Comparison of ENCODE assay signal across 9 mouse cellular contexts in the genomic region with DNA sequence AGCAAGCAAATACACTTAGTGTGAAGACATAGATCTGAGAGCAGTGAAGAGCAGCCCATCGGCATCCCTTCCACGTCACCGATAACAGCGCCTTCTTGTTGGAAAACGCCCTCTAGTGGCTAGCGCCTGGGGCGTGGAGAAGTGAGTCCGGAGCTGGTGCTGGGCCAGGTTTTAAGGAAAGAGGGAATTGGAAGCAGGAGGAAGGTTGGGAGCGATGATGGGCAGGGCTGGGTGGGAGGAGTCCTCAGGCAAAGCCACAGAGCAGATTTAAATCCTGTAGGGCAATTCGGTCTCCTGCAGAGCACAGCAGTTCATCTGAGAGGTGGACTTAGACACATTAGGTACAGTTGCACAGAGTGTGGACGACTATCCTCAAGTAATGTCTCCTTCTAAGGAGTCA. TPM values are rescaled to one million over a fixed set of nuclear protein-coding genes. Genes with fewer than 3 reads are reported as not detected.
DNase-seq lines count a peak whose midpoint lies in the region; ATAC-seq lines count a peak whose summit lies in the region.
"Had no signal": no experiment of that assay in that cellular context is flagged by ENCODE, and none has a peak within 500 bp of the region (broad histone marks: within the 10 kb centered on the region; RNA-seq: fewer than 3 reads in every experiment).

A gene (plus strand): TSS at position 251 of the 400 bp plus-strand sequence.

- H3K36me3 ChIP-seq in hindbrain, embryonic 12.5 days = no peaks in the 10 kb centered on the region

- H3K27me3 ChIP-seq in hindbrain, embryonic 12.5 days = no peaks in the 10 kb centered on the region

- H3K4me1 ChIP-seq in hindbrain, embryonic 12.5 days = no peaks in the 10 kb centered on the region

- peak; percentile 93 for DNase-seq in R1 (ENCODE audit: low read depth, low spot score)
- peak; percentile 93 to 96 for DNase-seq in cerebellum, postnatal 10 days
- DNase-seq in frontal cortex, postnatal 25 days (ENCODE audit: low spot score in 2 of 2) = peak; percentile 64 to 72
- peak; percentile 60 to 74 for DNase-seq in layer of hippocampus, postnatal 25 days (ENCODE audit: extremely low spot score in 1 of 2, low spot score in 1 of 2)
- peak; percentile 82 for DNase-seq in lung, postnatal 25 days (ENCODE audit: low spot score)
- DNase-seq in retina, postnatal 7 days (ENCODE audit: low read depth, low spot score) = peak; percentile 34

- peak within 1 kb of the TSS; percentile 32 for H3K4me2 ChIP-seq in hindbrain, embryonic 12.5 days (replicated peaks)

- H3K27ac ChIP-seq in hindbrain, embryonic 12.5 days = no peak within 1 kb of the TSS

- no peak within 1 kb of the TSS for H3K9ac ChIP-seq in hindbrain, embryonic 12.5 days

- no peaks in the 10 kb centered on the region for H3K9me3 ChIP-seq in hindbrain, embryonic 12.5 days (replicated peaks)

- no peak for ATAC-seq in hindbrain, embryonic 12.5 days (ENCODE audit: low FRiP score)
- no peak for ATAC-seq in erythroid progenitor cell, adult 5-6 weeks (replicated peaks; ENCODE audit: low FRiP score, poor library complexity, severe bottlenecking)

- 15% methylated on average over 11 of the region's 11 CpGs for WGBS in hindbrain, embryonic 12.5 days

- no peak within 1 kb of the TSS for H3K4me3 ChIP-seq in hindbrain, embryonic 12.5 days

RNA-seq across cellular contexts. Expression of the gene that starts here (rescaled TPM):
- polyA plus RNA-seq in hindbrain, embryonic 12.5 days (2016; fragmentation: Nextera tagmentation; extraction: Ambion mirVana) = not detected in 2 replicates
- total RNA-seq in layer of hippocampus, postnatal 25 days (2021) = 1 to 10 TPM; 2.1 to 2.5 TPM
- not detected in 2 replicates for total RNA-seq in erythroid progenitor cell, adult 5-6 weeks (2015; ENCODE audit: low replicate concordance)
- total RNA-seq in erythroid progenitor cell, adult 5-6 weeks (2017; ENCODE audit: low replicate concordance) = not detected in 2 replicates
- total RNA-seq: neutrophil, adult 5-6 weeks had no signal

Comparison
In these comparisons a context has a peak if more than half of its experiments do, and no peak if none do; other contexts are left out.
1. DNase-seq: peak in every context shown above with its lines; median percentile 94 in cerebellum, postnatal 10 days; 93 in R1; 82 in lung, postnatal 25 days; 68 in frontal cortex, postnatal 25 days; 67 in layer of hippocampus, postnatal 25 days; 34 in retina, postnatal 7 days.